23 mouse cellular contexts compared by ENCODE assay signal in genomic region chr3:81750164-81750563, GRCm38 (mm10).
DNase-seq lines count a peak whose midpoint lies in the region; ATAC-seq and TF ChIP-seq lines count a peak whose summit lies in the region.
"Had no signal": no experiment of that assay in that cellular context is flagged by ENCODE, and none has a peak within 500 bp of the region (broad histone marks: within the 10 kb centered on the region; RNA-seq: fewer than 3 reads in every experiment).

No protein-coding gene starts in this region.

- in situ Hi-C loops in Patski (cut with MboI; ENCODE audit: low pct_unique_long_range_greater_than_20kb): no loop called here

- H3K36me3 ChIP-seq in limb, embryonic 12.5 days: no peaks in the 10 kb centered on the region
- H3K36me3 ChIP-seq: embryonic facial prominence, embryonic 13.5 days; embryonic facial prominence, embryonic 15.5 days; forebrain, embryonic 15.5 days had no signal

- WGBS in limb, embryonic 12.5 days: 49% methylated on average over 1 of the region's 1 CpGs

- peak; percentile 93 for ATAC-seq in Patski
- no peak for ATAC-seq in limb, embryonic 12.5 days (ENCODE audit: insufficient number of reproducible peaks, insufficient read depth, low FRiP score, low TSS enrichment, low read depth)
- ATAC-seq: forebrain, embryonic 13.5 days; forebrain, embryonic 15.5 days; forebrain, postnatal 0 days had no signal

- peak overlapping the region; percentile 2; the same call in 1 of the 2 replicates for H3K27ac ChIP-seq in limb, embryonic 12.5 days
- H3K27ac ChIP-seq: embryonic facial prominence, embryonic 13.5 days; embryonic facial prominence, embryonic 15.5 days; forebrain, embryonic 13.5 days; forebrain, embryonic 15.5 days had no signal

- no peak overlapping the region for H3K9ac ChIP-seq in limb, embryonic 12.5 days (replicated peaks)
- H3K9ac ChIP-seq: embryonic facial prominence, embryonic 13.5 days; embryonic facial prominence, embryonic 15.5 days; forebrain, embryonic 13.5 days; forebrain, embryonic 15.5 days; forebrain, postnatal 0 days had no signal

- H3K27me3 ChIP-seq in Patski: peaks cover 15% of the 10 kb centered on the region
- H3K27me3 ChIP-seq in limb, embryonic 12.5 days: no peaks in the 10 kb centered on the region
- H3K27me3 ChIP-seq: embryonic facial prominence, embryonic 13.5 days; embryonic facial prominence, embryonic 15.5 days; forebrain, embryonic 13.5 days; forebrain, embryonic 15.5 days had no signal

- TF ChIP-seq CTCF in Patski (IDR thresholded peaks at IDR 0.05): no peak

- peaks cover 6% of the 10 kb centered on the region; the same call in 1 of the 2 replicates for H3K4me1 ChIP-seq in limb, embryonic 12.5 days (replicated peaks)
- H3K4me1 ChIP-seq: embryonic facial prominence, embryonic 13.5 days; embryonic facial prominence, embryonic 15.5 days; forebrain, embryonic 13.5 days; forebrain, embryonic 15.5 days had no signal

- no peak overlapping the region for H3K4me3 ChIP-seq in limb, embryonic 12.5 days (replicated peaks)
- H3K4me3 ChIP-seq: embryonic facial prominence, embryonic 13.5 days; embryonic facial prominence, embryonic 15.5 days; erythroblast, embryonic 14.5 days; forebrain, embryonic 13.5 days; forebrain, embryonic 15.5 days had no signal

- H3K4me2 ChIP-seq in limb, embryonic 12.5 days: no peak overlapping the region
- H3K4me2 ChIP-seq: embryonic facial prominence, embryonic 13.5 days; embryonic facial prominence, embryonic 15.5 days; forebrain, embryonic 13.5 days; forebrain, embryonic 15.5 days had no signal

- DNase-seq in 3T3-L1 (ENCODE audit: low read depth, low spot score) (peak; percentile 11), Patski (ENCODE audit: low read depth, low spot score) (peak; percentile 33)
- DNase-seq in retina, postnatal 1 day: peak; percentile 35
- no peak for DNase-seq in layer of hippocampus, adult 11-12 months (ENCODE audit: low spot score)
- no peak for DNase-seq in cerebellum, postnatal 4 days (ENCODE audit: low spot score in 2 of 2)
- no peak for DNase-seq in ovary, postnatal 36 days (ENCODE audit: low spot score)
- DNase-seq: adrenal gland, adult 2 months; adrenal gland, postnatal 10 days; adrenal gland, postnatal 25 days; cerebellum, adult 11 months; cerebellum, adult 18-20 months; cerebellum, adult 8-10 months; cerebellum, adult 9-11 months; cerebellum, postnatal 14 days; cerebellum, postnatal 36 days; embryo, embryonic 11 days; forebrain, postnatal 0 days had no signal

- H3K9me3 ChIP-seq in limb, embryonic 12.5 days: no peaks in the 10 kb centered on the region
- H3K9me3 ChIP-seq: embryonic facial prominence, embryonic 13.5 days; embryonic facial prominence, embryonic 15.5 days; forebrain, embryonic 13.5 days; forebrain, embryonic 15.5 days had no signal

- CTCF ChIA-PET in Patski (lab: Charles Lee): interaction anchor here (2.0 kb wide), 1 partner anchor 14 kb away, joined by 4 read pairs; no protein-coding TSS in a partner anchor

- POLR2A ChIA-PET in Patski (lab: Charles Lee): no interaction called here

Comparison
In these comparisons a context has a peak if more than half of its experiments do, and no peak if none do; other contexts are left out.
1. DNase-seq: peak in 3T3-L1 (single experiment), Patski (single experiment) and retina, postnatal 1 day (single experiment); none in layer of hippocampus, adult 11-12 months (single experiment), cerebellum, postnatal 4 days (0 of 2) and ovary, postnatal 36 days (single experiment).